21 mouse cellular contexts compared by ENCODE assay signal in the genomic region with DNA sequence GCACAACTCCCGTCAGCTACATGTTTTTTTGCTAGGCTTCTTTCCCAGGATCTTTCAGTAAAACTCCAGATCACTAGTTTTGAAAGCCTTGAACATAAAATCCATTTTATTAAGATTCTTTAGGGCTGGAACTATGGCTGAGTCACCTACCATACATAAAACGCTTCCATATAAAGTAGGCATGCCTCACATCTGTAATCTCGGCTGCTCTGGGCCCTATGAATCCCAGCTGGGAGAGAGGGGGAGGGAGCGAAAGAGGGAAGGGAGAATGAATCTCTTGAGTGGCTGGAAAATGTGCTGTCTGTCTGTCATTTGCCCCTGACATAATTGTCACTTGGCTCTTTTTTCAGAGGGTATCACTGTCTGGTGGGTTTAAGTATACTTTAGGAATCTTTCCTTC.
"Had no signal": no experiment of that assay in that cellular context is flagged by ENCODE, and none has a peak within 500 bp of the region (broad histone marks: within the 10 kb centered on the region; RNA-seq: fewer than 3 reads in every experiment).

No protein-coding gene starts in this region.

- ATAC-seq: liver, postnatal 0 days; lung, postnatal 0 days; midbrain, embryonic 13.5 days; midbrain, embryonic 15.5 days had no signal

- DNase-seq: liver, postnatal 0 days; lung, adult 2 months; lung, postnatal 14 days; lung, postnatal 36 days; retina, postnatal 1 day; right cerebral cortex, adult 18-20 months; right cerebral cortex, postnatal 25 days; right cerebral cortex, postnatal 4 days; spleen, adult 18-20 months; thymus, adult 2 months; thymus, postnatal 25 days; thymus, postnatal 4 days had no signal

- H3K36me3 ChIP-seq: lung, embryonic 15.5 days; midbrain, embryonic 13.5 days; midbrain, embryonic 15.5 days; neural tube, embryonic 12.5 days; stomach, embryonic 15.5 days had no signal

- H3K9me3 ChIP-seq: lung, embryonic 15.5 days; megakaryocyte, embryonic 14.5 days; midbrain, embryonic 13.5 days; midbrain, embryonic 15.5 days; neural tube, embryonic 12.5 days; stomach, embryonic 15.5 days had no signal

- H3K9ac ChIP-seq: liver, postnatal 0 days; lung, embryonic 15.5 days; midbrain, embryonic 13.5 days; midbrain, embryonic 15.5 days; neural tube, embryonic 12.5 days; stomach, embryonic 15.5 days had no signal

- H3K4me2 ChIP-seq: lung, embryonic 15.5 days; midbrain, embryonic 13.5 days; midbrain, embryonic 15.5 days; neural tube, embryonic 12.5 days; stomach, embryonic 15.5 days had no signal

- H3K4me1 ChIP-seq: stomach, embryonic 15.5 days had no signal

- H3K27me3 ChIP-seq: lung, embryonic 15.5 days; midbrain, embryonic 13.5 days; midbrain, embryonic 15.5 days; neural tube, embryonic 12.5 days; stomach, embryonic 15.5 days had no signal

- H3K27ac ChIP-seq: lung, embryonic 15.5 days; macrophage; midbrain, embryonic 13.5 days; midbrain, embryonic 15.5 days; neural tube, embryonic 12.5 days; stomach, embryonic 15.5 days; stomach, postnatal 0 days had no signal

- H3K4me3 ChIP-seq: lung, embryonic 15.5 days; megakaryocyte, embryonic 14.5 days; midbrain, embryonic 13.5 days; midbrain, embryonic 15.5 days; neural tube, embryonic 12.5 days; stomach, embryonic 15.5 days had no signal
